Mouse (Mus musculus) layer of hippocampus, postnatal 36 days (tissue): ENCODE measurements around the gene Arhgef16. TPM values are rescaled to one million over a fixed set of nuclear protein-coding genes. Genes with fewer than 3 reads are reported as not detected.

Source experiments
- DNase-seq, 2 experiments: peaks; one replicate each; pipeline ENCODE4 v3.0.0; 2022
- total RNA-seq, 2 experiments: library from RNA; stranded (reverse); gene quantifications; 2 replicates each; pipeline ENCODE4 v1.2.3; 2021

The Arhgef16 gene
- total RNA-seq = under 1 TPM; 0.33 to 0.72 TPM

GRCm38 (mm10) chr4:154301466-154301881 lies at the start of gene Arhgef16:
TSS of gene Arhgef16 (minus strand) at chr4:154301676.
- peak; percentile 38 to 48 for DNase-seq

GRCm38 (mm10) chr4:154348197-154348786 lies 46.8 kb upstream of the Arhgef16 start:
- DNase-seq = no peak

- DNase-seq = no peak
Measured at GRCm38 (mm10) chr4:154346731-154347522, 45.5 kb upstream of the Arhgef16 start.

GRCm38 (mm10) chr4:154336650-154337049 lies 35.2 kb upstream of the Arhgef16 start:
- no peak for DNase-seq

- DNase-seq = peak; percentile 55 to 70
Measured at GRCm38 (mm10) chr4:154335761-154336160, 34.3 kb upstream of the Arhgef16 start, which contains the start of gene B230104I21Rik. TSS of gene B230104I21Rik (plus strand) at chr4:154336127.

- no peak for DNase-seq
Measured at GRCm38 (mm10) chr4:154334699-154335402, 33.4 kb upstream of the Arhgef16 start.

GRCm38 (mm10) chr4:154333300-154333699 lies 31.8 kb upstream of the Arhgef16 start:
- DNase-seq = no peak

GRCm38 (mm10) chr4:154331271-154331670 lies 29.8 kb upstream of the Arhgef16 start:
- DNase-seq = no peak

GRCm38 (mm10) chr4:154330001-154330400 lies 28.5 kb upstream of the Arhgef16 start:
- no peak for DNase-seq

GRCm38 (mm10) chr4:154328836-154329235 lies 27.4 kb upstream of the Arhgef16 start:
- DNase-seq = peak; percentile 70 to 80

- DNase-seq = no peak
Measured at GRCm38 (mm10) chr4:154328431-154328830, 27.0 kb upstream of the Arhgef16 start.

GRCm38 (mm10) chr4:154325410-154325809 lies 23.9 kb upstream of the Arhgef16 start:
- no peak for DNase-seq

- no peak for DNase-seq
Measured at GRCm38 (mm10) chr4:154313622-154313967, 12.1 kb upstream of the Arhgef16 start.

- DNase-seq = peak; percentile 39 to 57
Measured at GRCm38 (mm10) chr4:154312935-154313621, 11.6 kb upstream of the Arhgef16 start.

GRCm38 (mm10) chr4:154312143-154312812 lies 10.8 kb upstream of the Arhgef16 start:
- DNase-seq = no peak

- no peak for DNase-seq
Measured at GRCm38 (mm10) chr4:154310576-154311262, 9.2 kb upstream of the Arhgef16 start.

- no peak for DNase-seq
Measured at GRCm38 (mm10) chr4:154309131-154309530, 7.7 kb upstream of the Arhgef16 start.

GRCm38 (mm10) chr4:154299541-154300271 lies 1.8 kb downstream of the Arhgef16 start:
- no peak for DNase-seq

- no peak for DNase-seq
Measured at GRCm38 (mm10) chr4:154297761-154298160, 3.7 kb downstream of the Arhgef16 start.

GRCm38 (mm10) chr4:154294262-154294731 lies 7.2 kb downstream of the Arhgef16 start:
- DNase-seq = no peak
